Mouse (Mus musculus) heart, postnatal 36 days (tissue): ENCODE measurements around the gene Prkaa1. TPM values are rescaled to one million over a fixed set of nuclear protein-coding genes. Genes with fewer than 3 reads are reported as not detected.

Source experiments
- DNase-seq, 2 experiments: peaks; one replicate each; pipeline ENCODE4 v3.0.0; 2021 to 2022
- intact Hi-C: fragments of 180-260 bp; cut with DNase I; formaldehyde crosslinking; loops from one replicate; pipeline ENCODE4 v1.15.1; 2025
- total RNA-seq, 2 experiments: library from RNA; stranded (reverse); gene quantifications; 2 replicates each; pipeline ENCODE4 v1.2.3; 2021

Gene Prkaa1
- total RNA-seq, 2 experiments from 2014 or later, result 12.9 to 16.2 TPM

DNA sequence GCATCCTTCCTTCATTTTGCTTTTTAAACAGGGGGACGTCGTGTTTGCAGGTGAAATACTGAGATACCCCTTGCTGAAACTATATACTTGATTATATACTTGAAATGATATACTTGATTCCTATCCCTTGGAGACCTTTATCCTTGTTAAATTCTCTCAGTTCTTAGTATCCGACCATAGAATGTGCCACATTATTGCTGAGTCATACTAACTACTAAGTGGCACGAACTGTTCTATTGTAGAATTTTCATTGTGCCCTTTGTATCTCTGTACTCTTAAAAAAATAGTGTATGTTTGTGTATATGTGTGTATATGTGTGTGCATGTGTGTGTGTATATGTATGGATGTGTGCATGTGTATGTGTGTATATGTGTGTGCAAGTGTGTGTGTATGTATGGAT lies 12.7 kb downstream of the Prkaa1 start:
- DNase-seq, result no peak
- intact Hi-C loops, result loop anchor here (5.0 kb wide), 1 partner anchor 39 kb away; the partner anchor contains the start of gene Rpl37

DNA sequence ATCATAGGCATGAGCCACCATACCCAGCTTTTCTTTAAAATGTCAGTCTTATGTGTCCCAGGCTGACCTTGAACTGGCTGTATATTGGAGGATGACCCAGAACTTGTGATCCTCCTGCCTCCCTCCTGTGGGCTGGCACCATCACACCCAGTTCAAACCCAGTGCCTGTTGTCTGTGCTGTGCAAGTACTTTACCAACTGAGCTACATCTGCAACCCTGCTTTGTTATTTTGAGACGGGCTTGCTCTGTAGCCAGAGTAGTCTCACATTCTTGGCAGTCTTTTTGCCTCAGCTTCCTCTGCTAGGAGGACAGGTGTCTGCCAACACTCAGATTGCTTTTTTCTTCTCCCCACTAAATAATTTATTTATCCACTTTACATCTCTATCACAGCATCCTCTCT lies 13.7 kb downstream of the Prkaa1 start:
- intact Hi-C loops, result loop anchor here (5.0 kb wide), 1 partner anchor 40 kb away; the partner anchor contains the start of gene Rpl37
- no peak for DNase-seq

DNA sequence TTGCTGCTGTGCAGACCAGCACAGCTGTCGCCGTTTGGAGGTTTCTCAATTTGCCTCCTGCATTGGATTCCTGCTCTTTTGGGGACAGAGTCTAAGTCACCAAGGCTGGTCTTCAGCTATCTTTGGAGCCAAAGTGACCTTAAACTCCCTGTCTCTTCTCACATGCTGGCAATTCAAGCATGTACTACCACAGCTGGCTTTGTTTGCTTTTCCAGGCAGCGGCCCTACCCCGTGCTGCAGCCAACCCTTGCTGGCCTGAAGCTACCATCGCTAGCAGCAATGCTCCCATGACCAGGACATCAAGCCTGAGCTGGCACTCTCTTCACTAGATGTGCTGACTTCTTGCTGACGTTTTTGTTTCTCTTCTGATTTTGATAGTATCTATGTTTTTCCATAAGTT lies 15.2 kb downstream of the Prkaa1 start:
- intact Hi-C loops, result loop anchor here (5.0 kb wide), 1 partner anchor 42 kb away; the partner anchor contains the start of gene Rpl37
- DNase-seq, result peak; percentile 32 to 33

DNA sequence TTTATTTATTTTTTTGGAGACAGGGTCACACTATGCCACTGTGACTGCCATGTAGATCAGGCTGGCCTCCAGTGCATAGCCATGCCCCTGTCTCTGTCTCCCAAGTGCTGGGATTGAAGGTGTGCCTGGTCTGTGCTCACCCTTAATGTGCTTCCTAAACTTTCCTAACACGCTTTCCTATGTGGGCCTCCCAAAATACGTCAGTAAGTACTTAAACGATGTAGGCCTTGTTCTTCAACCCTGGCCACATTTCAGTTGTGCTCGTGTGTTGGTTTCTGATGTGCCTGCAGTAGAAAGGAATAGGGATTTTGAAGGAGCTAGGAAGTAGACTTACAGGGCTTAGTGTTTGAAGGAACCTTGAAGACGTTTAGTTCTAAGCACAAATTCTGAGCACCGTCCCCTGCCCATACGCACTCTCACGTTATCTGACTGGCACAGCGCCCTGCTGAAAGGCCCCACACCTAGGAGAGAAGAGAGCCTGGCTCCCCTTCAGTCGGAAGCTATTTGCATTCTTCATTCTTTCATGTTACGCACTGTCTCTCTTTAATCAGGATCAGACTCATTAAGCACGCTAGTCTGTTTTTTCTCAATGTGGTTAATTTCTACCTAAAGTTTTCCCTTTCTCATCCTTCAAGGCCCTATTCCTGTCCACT lies 21.6 kb downstream of the Prkaa1 start:
- no peak for DNase-seq
- intact Hi-C loops, result no loop called here

DNA sequence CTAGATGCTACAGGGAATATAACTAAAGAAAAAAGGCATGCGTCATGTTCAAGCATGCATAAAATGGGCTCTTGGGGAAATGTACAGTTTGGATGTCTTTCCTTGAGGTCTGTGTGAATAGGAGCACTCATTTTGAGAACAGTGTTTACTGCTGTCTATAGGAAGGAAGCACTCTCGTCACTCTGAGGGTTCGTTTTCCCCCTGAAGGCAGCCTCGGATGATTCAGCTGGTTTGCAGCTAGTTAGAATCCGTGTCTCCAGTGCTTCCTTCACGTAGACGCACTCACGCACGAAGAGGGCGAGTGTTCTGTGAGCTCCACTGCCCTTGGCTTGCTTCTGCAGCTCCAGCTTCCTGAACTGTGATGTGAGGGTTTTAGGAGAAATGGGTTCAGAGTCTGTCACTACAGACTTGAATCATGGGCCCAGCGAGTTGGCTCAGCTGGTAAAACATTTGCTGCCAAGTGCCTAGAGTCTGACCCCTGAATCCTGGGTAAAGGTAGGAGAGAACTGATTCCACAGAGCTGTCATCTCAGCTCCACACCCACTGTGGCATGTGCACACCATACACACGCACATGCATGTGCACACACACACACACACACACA lies 29.7 kb downstream of the Prkaa1 start:
- DNase-seq, result no peak
- intact Hi-C loops, result no loop called here

DNA sequence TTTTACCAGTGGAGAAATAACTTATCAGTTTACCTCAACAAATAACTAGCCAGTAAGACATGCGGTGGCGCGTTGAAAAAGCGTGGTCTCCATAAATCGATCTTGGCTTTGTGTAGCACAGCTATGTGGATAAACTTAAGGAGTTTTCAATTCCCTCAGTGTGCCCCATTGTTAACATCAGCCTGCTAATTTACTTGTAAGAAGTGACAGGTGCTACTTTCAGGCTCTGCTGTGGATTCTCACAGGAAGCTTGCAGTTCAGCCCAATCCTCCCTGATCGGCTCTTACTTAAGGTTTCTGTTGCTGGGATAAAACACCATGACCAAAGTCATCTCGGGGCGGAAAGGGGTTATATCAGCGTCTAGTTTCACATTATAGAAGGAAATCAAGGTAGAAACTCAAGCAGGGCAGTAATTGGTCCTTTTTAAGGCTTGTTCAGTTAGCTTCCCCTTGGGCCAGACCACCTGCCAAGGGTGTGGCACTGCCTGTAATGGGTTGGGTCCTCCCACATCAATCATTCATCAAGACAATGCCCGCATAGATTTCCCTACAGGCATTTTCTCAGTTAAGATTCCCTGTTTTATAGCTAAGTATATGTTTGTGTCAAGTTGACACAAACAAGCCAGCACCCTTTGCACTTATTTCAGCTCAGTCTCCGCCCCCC lies 41.1 kb downstream of the Prkaa1 start:
- DNase-seq, result peak in 1 of 2 experiments; percentile 20
- intact Hi-C loops, result loop anchor here (1.0 to 2.0 kb wide), 2 partner anchors 42 to 67 kb away; partner anchors contain the start of gene Prkaa1

DNA sequence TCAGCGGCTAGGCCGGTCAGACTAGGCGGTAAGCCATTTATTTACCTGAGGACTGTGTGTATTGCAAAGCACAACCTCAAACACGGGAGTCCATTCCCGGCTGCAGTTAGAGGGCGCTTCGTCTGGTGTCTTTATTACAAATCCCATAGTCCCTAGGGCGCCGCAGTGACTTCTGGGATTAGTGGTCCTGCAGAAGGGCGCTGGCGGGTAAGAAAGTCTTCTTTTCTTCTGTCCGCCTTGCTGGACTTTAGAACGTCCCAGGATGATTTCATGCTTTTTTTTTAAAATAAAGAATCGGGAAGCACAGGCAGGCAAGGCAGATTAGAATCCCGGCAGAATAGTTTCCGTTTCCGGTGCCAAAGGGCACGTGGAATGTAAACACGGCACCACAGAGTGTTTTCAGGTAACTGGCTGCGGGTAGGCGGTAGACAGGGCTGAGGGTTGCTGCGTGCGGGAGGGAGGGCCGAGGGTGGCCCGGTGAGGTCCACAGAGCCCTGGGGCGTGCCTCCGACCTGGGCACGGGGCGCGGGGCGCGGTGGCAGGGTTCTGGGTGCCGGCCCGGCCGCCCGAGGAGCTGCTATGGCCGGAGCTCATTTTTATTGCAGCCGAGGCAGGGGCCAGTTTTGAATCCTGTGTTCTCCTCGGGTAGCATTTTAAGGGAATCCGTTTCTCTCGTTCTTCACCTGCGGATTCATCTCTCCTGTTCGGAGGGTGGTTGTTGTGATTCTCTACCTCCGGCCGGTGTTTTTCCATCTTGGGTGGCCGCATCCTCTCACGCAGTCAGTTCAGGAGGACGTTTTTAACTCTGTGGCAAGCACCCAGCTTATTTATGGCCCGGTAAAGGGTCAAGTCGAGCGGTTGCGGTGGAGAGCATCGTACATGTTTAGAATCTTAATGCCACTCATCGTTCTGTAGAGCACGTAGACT lies 42.0 kb downstream of the Prkaa1 start, which contains the start of gene Ttc33:
Gene Ttc33, plus strand, starts transcription at position 160 of the 927 bp plus-strand sequence.
- intact Hi-C loops, result loop anchor here (2.0 kb wide), 1 partner anchor 43 kb away; the partner anchor contains the start of gene Prkaa1
- DNase-seq, result peak; percentile 77 to 82

DNA sequence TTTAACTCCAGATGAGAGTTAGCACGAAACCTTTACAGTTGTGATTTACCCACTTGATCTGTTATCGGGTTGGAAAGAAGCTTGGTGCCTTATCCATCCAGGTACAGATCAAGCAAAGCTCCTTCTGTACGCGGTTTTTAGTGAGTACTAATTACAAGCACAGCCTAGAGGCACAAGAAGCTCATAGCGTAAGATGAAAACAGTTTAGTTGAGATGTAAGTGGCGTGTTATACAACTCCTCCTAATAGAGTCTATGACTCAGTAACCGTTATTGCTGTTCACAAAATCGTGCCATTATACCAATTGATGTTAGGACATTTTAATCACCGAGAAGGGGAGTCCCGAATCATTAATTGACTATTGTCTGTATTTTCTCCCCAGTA lies 42.6 kb downstream of the Prkaa1 start:
- DNase-seq, result no peak
- intact Hi-C loops, result no loop called here

DNA sequence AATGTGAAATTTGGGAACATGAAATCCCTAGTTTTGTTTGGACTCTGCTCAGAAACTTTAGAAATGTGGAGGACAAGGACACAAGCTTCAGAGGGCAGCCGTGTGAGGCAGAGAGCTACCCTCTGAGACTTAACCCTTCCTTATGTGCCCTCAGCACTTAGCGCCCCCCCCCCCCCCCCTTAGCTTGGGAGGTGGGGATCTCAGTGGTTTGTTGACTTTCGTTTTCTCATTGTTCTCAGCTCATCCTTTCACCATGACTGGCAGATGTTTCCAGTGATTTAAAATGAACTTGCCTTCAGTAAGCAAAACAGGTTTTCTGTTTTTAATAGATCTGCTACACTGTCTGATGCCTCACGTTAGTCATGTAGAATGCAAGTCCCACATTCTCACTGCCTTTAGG lies 43.5 kb downstream of the Prkaa1 start:
- intact Hi-C loops, result no loop called here
- DNase-seq, result no peak

DNA sequence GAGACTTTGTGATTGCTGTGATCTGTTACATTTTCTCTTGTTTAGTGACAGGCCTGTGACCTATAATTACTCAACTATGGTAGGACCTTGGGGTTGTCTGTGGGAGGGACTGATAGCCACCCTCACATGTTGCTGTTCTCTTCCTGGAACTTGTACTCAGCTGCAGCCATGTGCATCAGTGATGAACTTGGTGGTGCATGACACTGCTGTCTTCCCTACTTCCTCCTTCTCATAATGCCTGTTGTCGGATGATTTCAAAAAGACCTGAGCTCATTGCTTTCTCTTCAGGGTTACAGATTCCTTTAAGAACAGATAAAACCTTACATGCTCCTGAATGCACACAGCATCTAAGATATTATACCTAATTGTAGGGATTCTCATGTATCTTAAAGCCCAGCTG lies 44.4 kb downstream of the Prkaa1 start:
- no peak for DNase-seq
- intact Hi-C loops, result no loop called here

DNA sequence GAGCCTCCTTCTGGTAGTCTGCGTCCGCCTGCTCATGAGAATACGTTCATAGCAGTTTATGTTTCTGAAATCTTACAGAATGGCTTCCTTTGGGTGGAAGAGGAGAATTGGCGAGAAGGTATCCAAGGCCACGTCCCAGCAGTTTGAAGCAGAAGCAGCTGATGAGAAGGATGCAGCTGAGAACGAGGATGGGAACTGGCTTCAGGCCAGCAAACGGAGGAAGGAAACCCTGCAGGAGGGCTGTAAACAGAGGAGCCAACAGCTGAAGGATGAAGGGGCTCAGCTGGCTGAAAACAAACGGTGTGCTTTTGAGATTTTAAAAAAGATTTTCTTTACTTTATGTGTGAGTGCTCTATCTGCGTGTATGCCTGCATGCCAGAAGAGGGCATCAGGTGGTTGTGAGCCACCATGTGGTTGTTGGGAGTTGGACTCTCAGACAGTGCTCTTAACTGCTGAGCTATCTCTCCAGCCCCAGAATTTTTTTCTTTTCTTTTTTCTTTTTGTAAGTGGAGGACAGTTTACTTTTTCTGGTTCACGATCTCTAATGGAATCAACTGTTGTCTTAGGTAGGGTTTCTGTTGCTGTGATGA lies 45.9 kb downstream of the Prkaa1 start:
- intact Hi-C loops, result loop anchor here (5.0 kb wide), 2 partner anchors 893 to 1018 kb away; no protein-coding TSS in a partner anchor
- DNase-seq, result peak in 1 of 2 experiments; percentile 28

DNA sequence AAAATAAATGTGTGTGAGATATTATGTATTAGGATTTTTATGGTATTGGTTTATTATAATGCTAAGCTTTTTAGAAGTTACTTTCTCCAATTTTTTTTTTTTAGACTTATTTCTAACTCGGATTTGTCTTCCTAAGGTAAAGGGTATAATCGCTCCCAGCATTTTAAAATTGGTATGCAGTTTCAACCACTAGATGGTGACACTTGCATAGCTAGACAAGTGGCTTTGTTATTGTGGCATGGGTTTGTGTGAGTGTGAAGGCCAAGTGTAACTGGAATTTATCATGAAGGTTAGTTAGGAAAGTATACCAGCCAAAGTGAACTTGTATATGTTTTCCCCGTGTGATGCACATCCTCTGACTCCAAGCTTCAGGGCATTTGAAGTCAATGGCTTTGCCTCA lies 50.2 kb downstream of the Prkaa1 start:
- no peak for DNase-seq
- intact Hi-C loops, result loop anchor here (2.0 to 5.0 kb wide), 4 partner anchors 43 to 1013 kb away; no protein-coding TSS in a partner anchor

DNA sequence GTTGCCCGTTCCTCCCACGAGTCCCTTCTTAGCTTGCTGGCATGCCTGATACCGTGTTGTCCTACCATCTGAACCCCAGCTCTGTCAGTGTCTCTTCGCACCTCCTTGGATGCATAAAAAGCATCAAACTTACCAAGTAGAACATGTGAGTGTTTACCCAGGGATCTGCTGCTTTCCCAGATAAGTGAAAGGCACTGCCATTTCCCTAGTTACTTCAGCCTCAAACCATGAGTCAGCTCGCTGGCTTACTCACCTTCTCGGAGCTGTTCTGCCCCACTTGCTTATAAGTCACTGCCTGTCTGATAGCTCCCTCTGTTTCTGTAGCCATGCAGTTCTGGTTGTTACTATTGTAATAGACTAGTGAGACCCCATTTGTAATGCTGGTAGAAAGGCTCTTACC lies 50.8 kb downstream of the Prkaa1 start:
- intact Hi-C loops, result loop anchor here (2.0 to 5.0 kb wide), 4 partner anchors 42 to 1013 kb away; no protein-coding TSS in a partner anchor
- no peak for DNase-seq

DNA sequence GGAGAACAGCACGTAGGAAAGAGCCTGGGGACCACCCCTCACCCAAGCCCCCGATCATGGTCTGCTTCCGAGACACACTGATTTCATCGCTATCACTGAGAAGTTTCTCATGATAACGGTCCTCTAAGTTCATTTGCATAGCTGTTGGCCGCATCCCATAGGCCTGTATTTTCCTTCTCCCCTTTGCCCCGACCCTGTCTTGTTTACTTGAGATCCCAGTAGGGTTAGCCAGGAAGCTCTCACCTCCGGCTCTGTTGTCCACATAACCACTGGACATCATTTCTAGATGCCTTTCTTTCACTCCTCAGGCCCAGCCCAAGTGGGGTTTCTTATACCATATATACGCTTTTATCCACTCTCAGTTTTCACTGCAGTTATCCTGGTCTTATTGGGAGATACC lies 51.3 kb downstream of the Prkaa1 start:
- intact Hi-C loops, result loop anchor here (2.0 to 5.0 kb wide), 4 partner anchors 42 to 1012 kb away; no protein-coding TSS in a partner anchor

DNA sequence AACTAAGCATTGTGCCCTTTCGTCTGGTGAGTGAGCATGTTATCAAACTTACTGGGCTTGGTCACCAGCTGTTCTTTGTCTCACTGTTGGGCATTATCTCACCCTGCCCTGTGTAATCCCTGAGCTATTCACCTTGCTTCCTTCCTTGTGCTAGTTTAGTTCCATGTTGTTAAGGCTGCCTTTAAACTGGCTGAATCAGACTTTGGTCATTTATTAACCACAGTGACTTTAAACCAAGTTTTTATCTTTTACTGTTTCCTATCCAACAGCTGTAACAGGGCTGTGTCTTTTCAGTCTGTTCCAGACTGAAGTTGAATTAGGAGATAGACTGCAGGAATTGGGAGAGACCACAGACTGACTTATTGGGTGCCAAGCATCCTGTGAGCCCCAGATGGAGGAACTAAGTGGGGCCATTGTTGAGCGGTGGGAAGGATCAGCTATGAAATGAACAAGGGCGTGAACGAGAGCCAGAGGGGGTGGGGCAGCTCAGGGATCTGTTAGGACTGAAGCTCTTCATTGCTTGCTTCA lies 52.4 kb downstream of the Prkaa1 start:
- intact Hi-C loops, result loop anchor here (2.0 kb wide), 2 partner anchors 41 to 719 kb away; no protein-coding TSS in a partner anchor
- peak in 1 of 2 experiments; percentile 15 for DNase-seq

More for the DNA sequence above, 51.3 kb downstream of the Prkaa1 start:
- DNase-seq, result no peak

DNA sequence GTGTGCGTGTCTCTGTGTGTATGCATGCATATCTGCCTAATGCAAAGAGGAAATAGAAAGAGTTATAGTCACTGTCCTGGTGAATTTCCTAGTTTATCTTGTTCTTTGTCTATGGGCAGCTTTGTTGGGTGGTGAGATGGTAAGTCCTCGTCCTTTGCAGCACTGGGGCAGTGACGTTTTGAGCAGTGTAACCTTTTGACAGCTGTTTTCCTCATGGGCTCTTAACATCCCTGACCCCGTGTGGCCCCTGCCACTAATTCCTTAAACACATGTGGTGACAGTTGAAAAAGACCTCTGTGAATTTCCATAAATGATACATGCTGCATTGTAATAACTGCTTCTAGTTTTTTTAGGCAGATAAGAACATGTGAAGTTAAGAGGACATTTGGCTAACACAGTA lies 53.0 kb downstream of the Prkaa1 start:
- intact Hi-C loops, result no loop called here
- no peak for DNase-seq

DNA sequence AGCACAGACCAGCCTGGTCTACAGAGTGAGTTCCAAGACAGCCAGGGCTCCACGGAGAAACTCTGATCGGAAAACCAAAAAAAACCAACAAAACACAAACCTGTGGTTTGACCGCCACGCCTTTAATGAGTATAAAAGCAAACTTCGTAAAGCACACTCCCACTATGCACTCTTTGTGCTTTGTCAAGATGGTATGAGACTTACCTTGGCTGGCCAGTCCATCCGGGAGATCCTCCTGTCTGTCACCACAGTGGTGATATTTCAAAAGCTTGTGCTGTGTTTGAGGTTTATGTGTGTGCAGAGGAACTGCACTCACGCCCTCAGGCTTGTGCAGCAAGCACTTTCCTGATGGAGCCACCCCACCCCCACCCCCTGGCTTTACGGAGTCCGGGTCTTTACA lies 61.6 kb downstream of the Prkaa1 start:
- DNase-seq, result no peak
- intact Hi-C loops, result no loop called here

DNA sequence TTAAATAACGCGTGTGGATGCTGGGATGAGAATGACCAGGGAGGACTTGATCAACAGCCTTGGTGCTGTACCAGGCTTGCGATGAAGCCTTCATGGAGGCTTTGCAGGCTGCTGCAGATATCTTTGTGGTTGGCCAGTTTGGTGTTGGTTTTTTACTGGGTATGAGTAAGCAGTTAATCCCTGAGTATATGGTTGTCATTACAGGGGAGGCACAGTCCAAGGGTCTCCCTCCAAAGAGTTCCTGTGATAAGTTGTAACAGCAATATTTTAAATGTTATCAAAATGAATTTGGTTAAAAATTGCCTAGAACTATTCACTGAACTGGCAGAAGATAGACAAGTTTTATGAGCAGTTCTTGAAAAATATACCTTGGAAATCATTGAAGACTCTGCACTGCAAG lies 65.5 kb downstream of the Prkaa1 start:
- DNase-seq, result no peak
- intact Hi-C loops, result no loop called here

DNA sequence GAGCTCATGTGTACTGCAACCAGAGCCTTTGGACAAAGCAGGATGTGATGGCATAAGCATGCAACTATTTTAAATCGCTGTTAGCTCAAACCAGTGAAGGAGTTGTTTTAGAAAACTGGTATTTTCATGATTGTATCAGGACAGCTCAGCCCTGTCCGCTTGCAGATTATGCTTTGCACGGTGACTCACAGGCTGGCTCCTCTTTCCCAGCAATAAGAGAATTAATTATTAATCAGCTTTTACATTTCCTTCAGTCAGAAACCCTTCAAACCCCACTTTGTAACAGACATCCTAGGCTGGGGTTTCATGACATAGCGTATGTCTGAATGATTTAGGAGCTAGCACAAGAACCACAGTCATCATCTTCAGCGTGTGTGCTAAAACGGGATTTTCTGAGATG lies 76.8 kb downstream of the Prkaa1 start:
- DNase-seq, result no peak
- intact Hi-C loops, result no loop called here
